Mouse (Mus musculus): ENCODE results near the gene Rab27a. TPM values are rescaled to one million over a fixed set of nuclear protein-coding genes. Genes with fewer than 3 reads are reported as not detected.

The Rab27a gene
- polyA plus RNA-seq, 1 experiment from 2014 or later, result 2.5 TPM

Small RNA genes within 50 kb of the gene (microRNA-seq; reads per million reads assigned to microRNA genes)
- gene Gm27353 (ENCODE audit: borderline number of aligned reads), result not detected

Other genes with a start within 250 kb of the Rab27a start
- 3.8 and 3.9 TPM in 2 replicates for gene Prtg, start 238.0 kb upstream of the Rab27a start, polyA plus RNA-seq (2014; fragmentation: Nextera tagmentation; extraction: Ambion mirVana)
- gene Pygo1, start 119.2 kb upstream of the Rab27a start, polyA plus RNA-seq (2014; fragmentation: Nextera tagmentation; extraction: Ambion mirVana), result 10.7 and 12.7 TPM in 2 replicates
- 1.1 and 1.5 TPM in 2 replicates for gene Dyx1c1, start 86.1 kb upstream of the Rab27a start, polyA plus RNA-seq (2014; fragmentation: Nextera tagmentation; extraction: Ambion mirVana)
- gene Gm44503, start 86.0 kb upstream of the Rab27a start, polyA plus RNA-seq (2014; fragmentation: Nextera tagmentation; extraction: Ambion mirVana), result 0.14 and 0.18 TPM in 2 replicates
- 12.7 and 16.7 TPM in 2 replicates for gene Ccpg1os, start 59.5 kb upstream of the Rab27a start, polyA plus RNA-seq (2014; fragmentation: Nextera tagmentation; extraction: Ambion mirVana)
- 20.1 and 21.9 TPM in 2 replicates for gene Ccpg1, start 59.4 kb upstream of the Rab27a start, polyA plus RNA-seq (2014; fragmentation: Nextera tagmentation; extraction: Ambion mirVana)
- gene Pigb, start 4.5 kb upstream of the Rab27a start, polyA plus RNA-seq (2014; fragmentation: Nextera tagmentation; extraction: Ambion mirVana), result 17.9 and 18.1 TPM in 2 replicates
- 0.28 TPM in 1 of 2 replicates, not detected in the other for gene Khdc3, start 57.0 kb downstream of the Rab27a start, polyA plus RNA-seq (2014; fragmentation: Nextera tagmentation; extraction: Ambion mirVana)
- 0.24 TPM in 1 of 2 replicates, not detected in the other for gene Gm20509, start 57.6 kb downstream of the Rab27a start, polyA plus RNA-seq (2014; fragmentation: Nextera tagmentation; extraction: Ambion mirVana)
- 183 and 193 TPM in 2 replicates for gene Rsl24d1, start 68.6 kb downstream of the Rab27a start, polyA plus RNA-seq (2014; fragmentation: Nextera tagmentation; extraction: Ambion mirVana)